Mouse (Mus musculus) heart, postnatal 0 days (tissue): Measurements from ENCODE around the gene Frem2. TPM values are rescaled to one million over a fixed set of nuclear protein-coding genes. Genes with fewer than 3 reads are reported as not detected.
A peak's percentile ranks its signal among the peaks of the same experiment; 100 is the strongest.

Experiments
- ATAC-seq: fragments of 200-750 bp; cut with Nextera tagmentation; 2 replicates; pipeline ENCODE4 v1.8.0; 2017; ENCODE audit warnings: low read depth, moderate number of reproducible peaks, moderate library complexity; ENCODE audit not compliant: insufficient read depth
- DNase-seq: peaks from one replicate; pipeline ENCODE4 v3.0.0-alpha.2; 2016; ENCODE audit warnings: low spot score
- H3K27ac ChIP-seq: fragments of 300-500 bp; sonication (generic); 2 replicates; pipeline ENCODE4 v1.5.1; 2014; ENCODE audit warnings: low read depth, mild to moderate bottlenecking
- H3K27me3 ChIP-seq: fragments of 300-500 bp; sonication (generic); 2 replicates; pipeline ENCODE4 v1.6.1; 2014; ENCODE audit warnings: low read length, mixed read lengths; ENCODE audit not compliant: control insufficient read depth, insufficient read depth
- H3K36me3 ChIP-seq: fragments of 300-500 bp; sonication (generic); replicated peaks from 2 replicates; pipeline ENCODE4 v1.6.1; 2014; ENCODE audit warnings: low read length, mixed read lengths; ENCODE audit not compliant: control insufficient read depth, insufficient read depth
- H3K4me1 ChIP-seq: fragments of 300-500 bp; sonication (generic); 2 replicates; pipeline ENCODE4 v1.6.1; 2014; ENCODE audit warnings: antibody characterized with exemption; ENCODE audit not compliant: control insufficient read depth, insufficient read depth
- H3K4me2 ChIP-seq: fragments of 300-500 bp; sonication (generic); 2 replicates; pipeline ENCODE4 v1.6.1; 2014; ENCODE audit warnings: low read depth, mild to moderate bottlenecking, low read length, moderate library complexity
- H3K4me3 ChIP-seq: fragments of 300-500 bp; sonication (generic); 2 replicates; pipeline ENCODE4 v1.5.1; 2014; ENCODE audit warnings: low read depth, low read length
- H3K9ac ChIP-seq: fragments of 300-500 bp; sonication (generic); replicated peaks from 2 replicates; pipeline ENCODE4 v1.6.1; 2014; ENCODE audit warnings: low read depth, low read length, mixed read lengths
- H3K9me3 ChIP-seq: fragments of 300-500 bp; sonication (generic); replicated peaks from 2 replicates; pipeline ENCODE4 v1.6.1; 2016; ENCODE audit warnings: low read length; ENCODE audit not compliant: control insufficient read depth
- CTCF ChIP-seq: IDR thresholded peaks from 2 replicates; pipeline ENCODE4 v1.5.1; 2016; ENCODE audit warnings: antibody characterized with exemption, control low read depth, low read depth
- EP300 ChIP-seq: IDR thresholded peaks from 2 replicates; pipeline ENCODE4 v1.6.1; 2016; ENCODE audit warnings: antibody characterized with exemption, low read depth
- WGBS: fragments of 180-500 bp; shearing (Covaris S2); extraction: QIAGEN DNeasy Blood & Tissue Kit; methylation state at CpG from one replicate; pipeline ENCODE4 v1.1.7; 2014; 5-methylcytosine and 5-hydroxymethylcytosine counted together
- polyA plus RNA-seq: library from polyadenylated mRNA; unstranded; fragments of >200 nt; fragmentation: Nextera tagmentation; extraction: Ambion mirVana; gene quantifications from 2 replicates; pipeline ENCODE4 v1.2.1, GENCODE M21; 2015
- total RNA-seq: library from RNA; depleted of rRNA; stranded (reverse); fragments of >200 nt; gene quantifications from 2 replicates; pipeline ENCODE4 v1.2.3, GENCODE M21; 2014; ENCODE audit warnings: low replicate concordance

The Frem2 gene
- total and polyA plus RNA-seq, 2 experiments from 2014 or later: 1.4 to 16.4 TPM

DNA sequence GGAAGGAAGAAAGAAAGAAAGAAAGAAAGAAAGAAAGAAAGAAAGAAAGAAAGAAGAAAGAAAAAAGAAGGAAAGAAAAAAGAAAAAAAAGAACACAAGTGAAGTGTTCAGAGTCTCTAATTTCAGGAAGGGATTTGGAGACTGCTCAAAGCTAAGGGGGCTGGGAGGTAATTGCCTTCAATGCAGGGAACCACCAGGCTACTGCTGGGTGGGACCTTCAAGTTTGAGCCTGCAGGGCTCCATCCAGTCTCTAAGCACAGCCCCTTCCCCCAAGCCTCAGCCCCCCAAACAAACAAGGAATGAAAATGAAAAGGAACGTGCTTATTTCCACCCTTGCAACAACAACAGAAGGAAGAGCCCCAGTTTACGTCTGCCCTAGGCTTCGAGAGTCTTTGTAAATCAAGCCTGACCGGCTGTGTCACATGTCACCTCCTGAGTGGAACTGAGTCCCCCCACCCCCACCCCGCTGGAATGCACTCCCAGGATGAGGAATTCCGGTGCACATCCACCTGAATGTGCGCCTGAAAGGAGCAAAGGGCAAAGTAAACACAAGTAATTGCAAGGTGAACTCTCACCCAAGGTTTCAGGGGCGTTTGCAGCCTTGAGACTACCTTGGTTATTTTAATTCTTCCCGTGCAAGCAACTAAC is 58.9 kb downstream of the Frem2 start:
- DNase-seq (no peak), ATAC-seq (no peak)
- WGBS: 15% methylated on average over 9 of the region's 9 CpGs
- Histone ChIP-seq H3K27ac (no peak overlapping the region), H3K9me3 (no peaks in the 10 kb centered on the region), H3K4me3 (no peak overlapping the region), H3K9ac (no peak overlapping the region), H3K27me3 (no peaks in the 10 kb centered on the region), H3K4me1 (0 out of 2 replicates have a peak, but pooled peaks cover 4% of the 10 kb centered on the region), H3K4me2 (no peak overlapping the region), H3K36me3 (no peaks in the 10 kb centered on the region)
- TF ChIP-seq CTCF (no peak), EP300 (no peak)

DNA sequence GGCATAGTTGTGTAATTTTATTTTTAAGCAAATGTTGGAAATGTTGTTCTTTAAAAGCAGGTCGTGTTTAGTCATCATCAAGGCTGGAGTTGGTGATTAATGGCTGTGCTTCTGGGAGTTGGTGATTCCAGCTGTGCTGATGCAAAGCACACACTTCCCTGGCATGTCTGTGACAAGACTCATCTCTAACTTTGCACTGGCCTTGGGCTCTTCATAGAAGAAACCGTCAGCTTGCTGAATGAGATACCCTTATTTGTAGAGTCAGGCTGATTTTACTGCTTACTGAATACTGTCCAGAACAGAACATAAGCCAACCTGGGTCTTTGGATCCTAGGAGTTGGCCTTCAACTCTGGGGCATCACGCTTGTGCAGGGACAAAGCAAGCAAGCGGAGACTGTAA is 62.7 kb downstream of the Frem2 start:
- no peaks in the 10 kb centered on the region for H3K9me3 ChIP-seq
- 62% methylated on average over 4 of the region's 4 CpGs for WGBS
- H3K27me3 ChIP-seq: no peaks in the 10 kb centered on the region
- H3K4me3 ChIP-seq: no peak overlapping the region
- no peak overlapping the region for H3K9ac ChIP-seq
- no peaks in the 10 kb centered on the region for H3K36me3 ChIP-seq
- TF ChIP-seq EP300: no peak
- no peak for TF ChIP-seq CTCF
- no peak overlapping the region for H3K27ac ChIP-seq
- DNase-seq: no peak
- ATAC-seq: no peak
- 0 out of 2 replicates have a peak, but pooled peaks cover 4% of the 10 kb centered on the region for H3K4me1 ChIP-seq
- H3K4me2 ChIP-seq: no peak overlapping the region

DNA sequence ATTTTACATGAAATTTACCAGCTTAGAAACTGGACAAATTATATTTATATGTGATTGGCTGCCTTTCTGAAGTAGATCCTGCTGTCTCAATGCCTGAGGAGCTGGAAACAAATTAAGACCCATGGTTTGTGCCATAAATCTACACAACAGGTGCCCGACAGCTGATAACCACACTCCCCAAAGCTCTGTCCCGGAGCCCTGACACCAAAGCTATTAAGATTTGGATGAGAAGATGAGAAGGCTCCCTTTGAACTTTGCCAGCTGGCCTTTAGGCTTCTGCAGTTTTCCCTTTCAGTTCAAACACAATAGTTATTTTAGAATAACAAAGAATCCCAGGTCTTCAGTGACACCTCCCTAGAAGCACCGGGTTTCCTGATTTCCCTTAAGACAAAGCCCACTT is 63.4 kb downstream of the Frem2 start:
- Histone ChIP-seq H3K4me3 (no peak overlapping the region), H3K9me3 (no peaks in the 10 kb centered on the region), H3K4me2 (no peak overlapping the region), H3K9ac (no peak overlapping the region), H3K27ac (no peak overlapping the region), H3K27me3 (no peaks in the 10 kb centered on the region), H3K4me1 (0 out of 2 replicates have a peak, but pooled peaks cover 4% of the 10 kb centered on the region), H3K36me3 (no peaks in the 10 kb centered on the region)
- ATAC-seq (no peak), DNase-seq (no peak)
- WGBS: 43% methylated on average over 3 of the region's 3 CpGs
- TF ChIP-seq CTCF (no peak), EP300 (no peak)

DNA sequence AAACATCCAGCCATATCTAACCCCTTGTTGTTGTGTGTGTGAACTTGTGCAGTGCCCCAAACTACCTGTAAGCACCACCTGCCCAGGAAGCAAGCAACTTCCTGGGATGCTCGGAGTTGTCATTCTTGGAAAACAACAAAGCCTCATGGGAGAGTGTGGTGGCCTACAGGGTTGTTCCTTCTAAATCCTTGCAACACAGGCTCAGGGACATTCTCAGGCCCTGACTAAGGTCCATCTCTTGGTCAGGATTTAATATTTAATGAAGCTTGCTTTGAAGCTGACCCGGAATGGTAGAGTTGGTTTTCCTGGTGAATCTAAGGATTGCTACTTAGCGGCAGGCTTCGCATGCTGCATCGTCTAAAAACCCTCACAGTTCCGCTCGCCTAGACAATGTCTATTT is 65.1 kb downstream of the Frem2 start:
- H3K27me3 ChIP-seq: no peaks in the 10 kb centered on the region
- H3K4me1 ChIP-seq: no peaks in the 10 kb centered on the region
- no peak overlapping the region for H3K4me3 ChIP-seq
- no peak overlapping the region for H3K4me2 ChIP-seq
- TF ChIP-seq CTCF: no peak
- no peak for TF ChIP-seq EP300
- 94% methylated on average over 7 of the region's 7 CpGs for WGBS
- no peak overlapping the region for H3K27ac ChIP-seq
- ATAC-seq: no peak
- no peaks in the 10 kb centered on the region for H3K36me3 ChIP-seq
- H3K9me3 ChIP-seq: no peaks in the 10 kb centered on the region
- no peak overlapping the region for H3K9ac ChIP-seq
- no peak for DNase-seq

DNA sequence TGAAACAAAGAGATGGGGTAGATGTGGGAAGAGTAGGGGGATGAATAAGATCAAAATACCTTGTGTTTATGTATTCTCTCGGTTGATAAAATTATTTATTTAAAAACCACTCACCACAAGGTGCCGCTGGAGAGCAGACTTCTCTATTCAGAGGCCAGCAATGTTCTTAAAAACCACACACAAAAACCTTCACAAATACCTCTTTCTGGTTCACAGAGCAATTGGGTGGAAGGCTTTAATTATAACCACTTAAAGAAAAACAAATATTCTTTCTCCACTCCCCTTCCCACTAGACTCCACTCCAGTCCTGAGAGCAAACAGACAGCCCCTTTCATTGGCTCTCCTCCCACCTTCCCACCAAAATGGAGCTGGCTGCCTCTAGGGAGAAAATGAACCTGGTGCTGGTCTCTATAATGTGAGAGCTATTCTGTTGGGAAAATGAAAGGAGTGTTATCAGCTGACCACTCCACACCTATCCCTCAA is 67.0 kb downstream of the Frem2 start:
- 5% methylated on average over 2 of the region's 2 CpGs for WGBS
- Histone ChIP-seq H3K4me1 (no peaks in the 10 kb centered on the region), H3K27ac (no peak overlapping the region), H3K36me3 (no peaks in the 10 kb centered on the region), H3K9ac (no peak overlapping the region), H3K4me2 (no peak overlapping the region), H3K4me3 (no peak overlapping the region), H3K9me3 (no peaks in the 10 kb centered on the region), H3K27me3 (no peaks in the 10 kb centered on the region)
- TF ChIP-seq EP300 (no peak), CTCF (peak; percentile 61)
- no peak for ATAC-seq
- peak; percentile 35 for DNase-seq

DNA sequence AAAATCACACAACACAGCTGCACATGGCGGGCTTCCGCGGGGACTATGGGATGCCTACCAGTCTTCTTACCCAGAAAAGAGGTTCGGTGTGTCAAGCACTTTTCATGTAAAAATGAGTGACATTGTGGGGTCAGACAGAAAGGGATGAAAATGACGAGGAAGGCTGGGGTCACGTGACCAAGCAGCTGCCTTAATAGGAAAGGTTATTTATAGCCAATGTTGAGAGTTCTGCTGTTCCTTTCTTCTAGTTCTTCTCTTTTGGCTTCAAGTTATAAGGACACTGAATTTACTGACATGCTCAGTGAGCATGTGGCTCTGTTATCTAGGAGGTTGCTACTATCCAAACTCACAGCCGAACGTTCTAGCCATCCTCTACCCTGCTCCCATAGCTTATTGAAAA is 73.9 kb downstream of the Frem2 start:
- ATAC-seq (no peak), DNase-seq (no peak)
- H3K27me3 ChIP-seq: no peaks in the 10 kb centered on the region
- no peak overlapping the region for H3K4me3 ChIP-seq
- no peaks in the 10 kb centered on the region for H3K36me3 ChIP-seq
- no peaks in the 10 kb centered on the region for H3K9me3 ChIP-seq
- no peaks in the 10 kb centered on the region; the same call in 1 of the 2 replicates for H3K4me1 ChIP-seq
- H3K4me2 ChIP-seq: no peak overlapping the region
- no peak overlapping the region for H3K9ac ChIP-seq
- no peak overlapping the region for H3K27ac ChIP-seq
- no peak for TF ChIP-seq EP300
- WGBS: 67% methylated on average over 8 of the region's 8 CpGs
